Mouse (Mus musculus) CH12.LX (cell line): ENCODE measurements around the gene Zscan10. TPM values are rescaled to one million over a fixed set of nuclear protein-coding genes. Genes with fewer than 3 reads are reported as not detected.

Experiments used
- DNase-seq: peaks from one replicate; pipeline ENCODE4 v3.0.0-alpha.2; 2013; ENCODE audit errors: extremely low read depth
- H3K27ac ChIP-seq: 2 replicates; pipeline ENCODE4 v1.5.1; 2012; ENCODE audit warnings: low read depth, mild to moderate bottlenecking, control low read depth, moderate library complexity; ENCODE audit not compliant: insufficient read depth
- H3K27me3 ChIP-seq: replicated peaks from 2 replicates; pipeline ENCODE3; 2012; ENCODE audit warnings: inconsistent platforms
- H3K36me3 ChIP-seq, 2 experiments: replicated peaks in 1 of 2; 2 replicates each; pipeline versions ENCODE3 to v1.6.1; 2012; ENCODE audit warnings: inconsistent platforms in 1 of 2, low read length in 1 of 2, mild to moderate bottlenecking in 1 of 2, mixed read lengths in 1 of 2, moderate library complexity in 1 of 2; ENCODE audit not compliant: control insufficient read depth in 1 of 2, insufficient read depth in 1 of 2
- H3K4me1 ChIP-seq, 2 experiments: 2 replicates each; pipeline ENCODE4 v1.6.1; 2012; ENCODE audit warnings: inconsistent platforms in 1 of 2, moderate library complexity in 1 of 2; ENCODE audit not compliant: insufficient read depth in 2 of 2, control insufficient read depth in 1 of 2
- H3K4me2 ChIP-seq: 2 replicates; pipeline ENCODE4 v1.6.1; 2012; ENCODE audit warnings: low read depth, mild to moderate bottlenecking, control low read depth; ENCODE audit not compliant: poor library complexity, insufficient read depth, severe bottlenecking
- H3K4me3 ChIP-seq, 3 experiments: fragments of 150-350 bp in 1 of 3; sonication (generic) in 1 of 3; replicated peaks in 1 of 3; 2 replicates each; pipeline versions ENCODE3 to v1.5.1; 2011 to 2012; ENCODE audit warnings: low read depth in 2 of 3, low read length in 2 of 3, mild to moderate bottlenecking in 2 of 3, moderate library complexity in 2 of 3, control low read depth in 1 of 3, improper control_type of control experiment in 1 of 3, inconsistent platforms in 1 of 3, mixed read lengths in 1 of 3; ENCODE audit not compliant: poor library complexity in 1 of 3
- H3K79me2 ChIP-seq: replicated peaks from 2 replicates; pipeline ENCODE4 v1.6.1; 2012; ENCODE audit warnings: mild to moderate bottlenecking, moderate library complexity; ENCODE audit not compliant: control insufficient read depth, poor library complexity, insufficient read depth, severe bottlenecking; ENCODE audit errors: extremely low read depth
- H3K9ac ChIP-seq: 2 replicates; pipeline ENCODE4 v1.6.1; 2012; ENCODE audit warnings: low read depth, mild to moderate bottlenecking, control low read depth, moderate library complexity; ENCODE audit not compliant: insufficient read depth
- H3K9me3 ChIP-seq: replicated peaks from 2 replicates; pipeline ENCODE3; 2012; ENCODE audit warnings: low read length, inconsistent platforms, mixed read lengths
- BHLHE40 ChIP-seq: IDR thresholded peaks from 2 replicates; pipeline ENCODE4 v1.6.1; 2011; ENCODE audit warnings: mild to moderate bottlenecking, low read depth, low read length, improper control_type of control experiment
- CHD1 ChIP-seq: IDR thresholded peaks from 2 replicates; pipeline ENCODE4 v1.6.1; 2012; ENCODE audit warnings: low read depth, low read length, improper control_type of control experiment, inconsistent platforms
- CHD2 ChIP-seq: IDR thresholded peaks from 2 replicates; pipeline ENCODE4 v1.6.1; 2011; ENCODE audit warnings: low read length, improper control_type of control experiment
- CTCF ChIP-seq, 2 experiments: IDR thresholded peaks in 1 of 2; conservative IDR thresholded peaks in 1 of 2; 2 replicates each; pipeline ENCODE4 v1.5.1; 2011 to 2012; ENCODE audit warnings: low read depth in 2 of 2, low read length in 2 of 2, improper control_type of control experiment in 1 of 2, inconsistent platforms in 1 of 2, mild to moderate bottlenecking in 1 of 2, moderate library complexity in 1 of 2
- E2F4 ChIP-seq: IDR thresholded peaks from 2 replicates; pipeline ENCODE4 v1.6.1; 2011; ENCODE audit warnings: low read depth, low read length, improper control_type of control experiment; ENCODE audit not compliant: insufficient replicate concordance
- ELF1 ChIP-seq: IDR thresholded peaks from 2 replicates; pipeline ENCODE4 v1.6.1; 2014; ENCODE audit warnings: low read depth, mild to moderate bottlenecking, inconsistent platforms, low read length, improper control_type of control experiment
- GABPA ChIP-seq: IDR thresholded peaks from 2 replicates; pipeline ENCODE4 v1.6.1; 2012; ENCODE audit warnings: low read depth, low read length, improper control_type of control experiment, inconsistent platforms; ENCODE audit not compliant: insufficient replicate concordance
- HCFC1 ChIP-seq: IDR thresholded peaks from 2 replicates; pipeline ENCODE4 v1.6.1; 2012; ENCODE audit warnings: low read depth, mild to moderate bottlenecking, inconsistent platforms, low read length, improper control_type of control experiment
- IRF4 ChIP-seq: IDR thresholded peaks from 2 replicates; pipeline ENCODE4 v1.6.1; 2014; ENCODE audit warnings: low read depth, mild to moderate bottlenecking, inconsistent platforms, low read length, improper control_type of control experiment
- JUND ChIP-seq: conservative IDR thresholded peaks from 2 replicates; pipeline ENCODE4 v1.6.1; 2011; ENCODE audit warnings: low read depth, low read length, improper control_type of control experiment
- KAT2A ChIP-seq: IDR thresholded peaks from 2 replicates; pipeline ENCODE4 v1.6.1; 2012; ENCODE audit warnings: low read length, improper control_type of control experiment, inconsistent platforms; ENCODE audit not compliant: insufficient replicate concordance
- MAX ChIP-seq: IDR thresholded peaks from 2 replicates; pipeline ENCODE4 v1.6.1; 2011; ENCODE audit warnings: low read length, improper control_type of control experiment
- MAZ ChIP-seq: IDR thresholded peaks from 2 replicates; pipeline ENCODE4 v1.6.1; 2012; ENCODE audit warnings: low read depth, mild to moderate bottlenecking, inconsistent platforms, low read length, improper control_type of control experiment, moderate library complexity
- MEF2A ChIP-seq: IDR thresholded peaks from 2 replicates; pipeline ENCODE4 v1.6.1; 2014; ENCODE audit warnings: low read depth, mild to moderate bottlenecking, inconsistent platforms, low read length, improper control_type of control experiment, borderline replicate concordance
- MXI1 ChIP-seq: IDR thresholded peaks from 2 replicates; pipeline ENCODE4 v1.6.1; 2011; ENCODE audit warnings: mild to moderate bottlenecking, low read depth, low read length, improper control_type of control experiment
- MYC ChIP-seq: IDR thresholded peaks from 2 replicates; pipeline ENCODE4 v1.6.1; 2011; ENCODE audit warnings: low read depth, mild to moderate bottlenecking, improper control_type of control experiment, low read length
- NELFE ChIP-seq: IDR thresholded peaks from 2 replicates; pipeline ENCODE4 v1.6.1; 2011; ENCODE audit warnings: low read depth, low read length, improper control_type of control experiment
- NRF1 ChIP-seq: IDR thresholded peaks from 2 replicates; pipeline ENCODE4 v1.6.1; 2014; ENCODE audit warnings: low read depth, mild to moderate bottlenecking, inconsistent platforms, low read length, improper control_type of control experiment, moderate library complexity
- PAX5 ChIP-seq: IDR thresholded peaks from 2 replicates; pipeline ENCODE4 v1.6.1; 2012; ENCODE audit warnings: low read length, inconsistent platforms, mixed read lengths
- POLR2A ChIP-seq: IDR thresholded peaks from 2 replicates; pipeline ENCODE4 v1.6.1; 2011; ENCODE audit warnings: low read depth, mild to moderate bottlenecking, improper control_type of control experiment, low read length
- POLR2AphosphoS2 ChIP-seq: IDR thresholded peaks from 2 replicates; pipeline ENCODE4 v1.6.1; 2011; ENCODE audit warnings: low read depth, low read length, improper control_type of control experiment
- RAD21 ChIP-seq: IDR thresholded peaks from 2 replicates; pipeline ENCODE4 v1.6.1; 2011; ENCODE audit warnings: low read depth, mild to moderate bottlenecking, low read length, improper control_type of control experiment, moderate library complexity
- SIN3A ChIP-seq: IDR thresholded peaks from 2 replicates; pipeline ENCODE4 v1.6.1; 2012; ENCODE audit warnings: low read length, improper control_type of control experiment, inconsistent platforms
- SMC3 ChIP-seq: IDR thresholded peaks from 2 replicates; pipeline ENCODE4 v1.6.1; 2011; ENCODE audit warnings: low read depth, low read length, improper control_type of control experiment
- TBP ChIP-seq: conservative IDR thresholded peaks from 2 replicates; pipeline ENCODE4 v1.6.1; 2011; ENCODE audit warnings: low read depth, low read length, improper control_type of control experiment
- TCF12 ChIP-seq: IDR thresholded peaks from 2 replicates; pipeline ENCODE4 v1.6.1; 2014; ENCODE audit warnings: low read depth, mild to moderate bottlenecking, inconsistent platforms, low read length, improper control_type of control experiment
- ZC3H11A ChIP-seq: IDR thresholded peaks from 2 replicates; pipeline ENCODE4 v1.6.1; 2012; ENCODE audit warnings: low read depth, mild to moderate bottlenecking, inconsistent platforms, low read length, improper control_type of control experiment
- ZMIZ1 ChIP-seq: IDR thresholded peaks from 2 replicates; pipeline ENCODE4 v1.6.1; 2012; ENCODE audit warnings: low read depth, mild to moderate bottlenecking, inconsistent platforms, low read length, improper control_type of control experiment
- ZNF384 ChIP-seq: IDR thresholded peaks from 2 replicates; pipeline ENCODE4 v1.6.1; 2012; ENCODE audit warnings: low read depth, low read length, improper control_type of control experiment, inconsistent platforms
- dilution Hi-C: fragments of 300-500 bp; cut with MboI; formaldehyde crosslinking; loops from 2 replicates; pipeline ENCODE4 v1.14.3; 2020; ENCODE audit warnings: low sequenced_read_pairs; ENCODE audit not compliant: extremely low pct_unique_long_range_greater_than_20kb, extremely low pct_ligation_motif_present
- in situ Hi-C: fragments of 300-500 bp; cut with MboI; formaldehyde crosslinking; loops from 3 replicates; pipeline ENCODE4 v1.14.3; 2019; ENCODE audit warnings: low sequenced_read_pairs, low pct_ligation_motif_present, low pct_unique_long_range_greater_than_20kb, mixed read lengths
- polyA plus RNA-seq: library from polyadenylated mRNA; unstranded; fragments of >175 nt; gene quantifications from 2 replicates; pipeline ENCODE4 v1.2.1, GENCODE M21; 2012; ENCODE audit warnings: low read depth; ENCODE audit not compliant: insufficient read length
- total RNA-seq, 2 experiments: library from RNA; depleted of rRNA; stranded (reverse); fragments of 300-350 nt in 1 of 2; fragments of >200 nt in 1 of 2; gene quantifications; 2 replicates each; pipeline ENCODE4 v1.2.3; 2012 to 2014

The Zscan10 gene
- total and polyA plus RNA-seq, 3 experiments, result not detected

GRCm38 (mm10) chr17:23559767-23560166 lies 40.9 kb upstream of the Zscan10 start:
- dilution Hi-C loops, result no loop called here
- peaks cover 7% of the 10 kb centered on the region; the same call in 1 of the 2 replicates for H3K79me2 ChIP-seq
- H3K9me3 ChIP-seq, result no peaks in the 10 kb centered on the region
- H3K4me2 ChIP-seq, result no peak overlapping the region
- in situ Hi-C loops, result loop anchor here (10.0 kb wide), 1 partner anchor 375 kb away; no protein-coding TSS in a partner anchor
- DNase-seq, result no peak
- TF ChIP-seq SMC3, result peak; percentile 32; the same call in 1 of the 2 replicates
- peak; percentile 41 for TF ChIP-seq RAD21
- TF ChIP-seq ELF1, result no peak
- peak in 1 of 2 experiments; percentile 57; a peak in 2 of 4 replicates for TF ChIP-seq CTCF (conservative IDR thresholded peaks at IDR 0.05 in 1 of 2, IDR thresholded peaks at IDR 0.05 in 1 of 2; ENCODE audit: low read depth in 2 of 2, low read length in 2 of 2)
- TF ChIP-seq MAZ, result no peak
- peaks cover 41 to 71% of the 10 kb centered on the region in 2 experiments for H3K36me3 ChIP-seq
- H3K4me3 ChIP-seq, result no peak overlapping the region
- no peak overlapping the region for H3K27ac ChIP-seq
- no peak overlapping the region for H3K9ac ChIP-seq
- H3K4me1 ChIP-seq, result peaks cover under 1 to 13% of the 10 kb centered on the region in 2 experiments; a peak in 3 of 4 replicates
- H3K27me3 ChIP-seq, result no peaks in the 10 kb centered on the region

- in situ Hi-C loops (no loop called here), dilution Hi-C loops (no loop called here)
- peaks cover 7% of the 10 kb centered on the region for H3K79me2 ChIP-seq
- peak within 1 kb of the TSS; percentile 86 for H3K9ac ChIP-seq
- peaks cover 17 to 31% of the 10 kb centered on the region in 2 experiments for H3K36me3 ChIP-seq
- peak; percentile 93 for DNase-seq
- H3K4me2 ChIP-seq, result peak within 1 kb of the TSS; percentile 96
- H3K4me1 ChIP-seq, result peaks cover 9 to 16% of the 10 kb centered on the region in 2 experiments
- no peaks in the 10 kb centered on the region for H3K9me3 ChIP-seq
- H3K27ac ChIP-seq, result peak within 1 kb of the TSS; percentile 26
- no peaks in the 10 kb centered on the region for H3K27me3 ChIP-seq
- TF ChIP-seq BHLHE40 (no peak; the same call in 1 of the 2 replicates), MXI1 (peak; percentile 90), MYC (peak; percentile 48; the same call in 1 of the 2 replicates), GABPA (no peak; the same call in 1 of the 2 replicates), ZNF384 (no peak), TBP (peak; percentile 84; the same call in 1 of the 2 replicates), KAT2A (peak; percentile 87; the same call in 1 of the 2 replicates), MEF2A (peak; percentile 51; the same call in 1 of the 2 replicates), SIN3A (peak; percentile 68), PAX5 (no peak), E2F4 (0 out of 2 replicates have a peak, but pooled peaks have one; percentile 37), NELFE (peak; percentile 95), ZC3H11A (no peak), ZMIZ1 (peak; percentile 96), CHD1 (0 out of 2 replicates have a peak, but pooled peaks have one; percentile 65), POLR2A (peak; percentile 97), JUND (no peak), TCF12 (peak; percentile 88), ELF1 (peak; percentile 82), CHD2 (peak; percentile 69), NRF1 (peak; percentile 100), HCFC1 (peak; percentile 88), POLR2AphosphoS2 (peak; percentile 73), MAX (peak; percentile 81; the same call in 1 of the 2 replicates), IRF4 (peak; percentile 42; the same call in 1 of the 2 replicates)
- peak within 1 kb of the TSS; percentile 66 to 97 (median 69) for H3K4me3 ChIP-seq
Observed at GRCm38 (mm10) chr17:23563595-23564367, 36.9 kb upstream of the Zscan10 start, which contains the start of gene Zfp213. Gene Zfp213 (minus strand): TSS chr17:23564238.
